Mouse (Mus musculus) kidney, adult 2 months (tissue): ENCODE measurements at regions not wholly inside any gene's neighbourhood (a gene's known extent, or its start where the extent isn't known, plus 50 kb on each side); places are given as distances from the start of the nearest gene placed in this dataset.

Source experiments
- DNase-seq: peaks from one replicate; pipeline ENCODE4 v3.0.0; 2021
- H3K27ac ChIP-seq: fragments of 200-500 bp; 2 replicates; pipeline ENCODE4 v1.5.1; 2012; ENCODE audit warnings: low read depth, low read length, control low read depth, inconsistent platforms; ENCODE audit not compliant: insufficient read depth
- H3K27me3 ChIP-seq: fragments of 200-500 bp; replicated peaks from 2 replicates; pipeline ENCODE4 v1.6.1; 2012; ENCODE audit warnings: mild to moderate bottlenecking, moderate library complexity, low read length, inconsistent platforms; ENCODE audit not compliant: control insufficient read depth, insufficient read depth
- H3K36me3 ChIP-seq: fragments of 200-500 bp; 2 replicates; pipeline ENCODE4 v1.6.1; 2012; ENCODE audit warnings: mild to moderate bottlenecking, moderate library complexity, low read length, inconsistent platforms; ENCODE audit not compliant: control insufficient read depth, insufficient read depth
- H3K4me1 ChIP-seq: fragments of 200-500 bp; 2 replicates; pipeline ENCODE4 v1.6.1; 2011; ENCODE audit warnings: low read length; ENCODE audit not compliant: control insufficient read depth, insufficient read depth
- H3K4me3 ChIP-seq: fragments of 200-500 bp; 2 replicates; pipeline ENCODE4 v1.5.1; 2011; ENCODE audit warnings: mild to moderate bottlenecking, low read depth, low read length, control low read depth; ENCODE audit not compliant: insufficient read depth
- CTCF ChIP-seq: fragments of 200-500 bp; conservative IDR thresholded peaks from 2 replicates; pipeline ENCODE4 v1.5.1; 2011; ENCODE audit warnings: low read depth, mild to moderate bottlenecking, control low read depth, low read length, moderate library complexity, mixed read lengths; ENCODE audit not compliant: insufficient read depth, insufficient read length
- POLR2A ChIP-seq: fragments of 200-500 bp; IDR thresholded peaks from one replicate; pipeline ENCODE4 v1.6.1; 2011; ENCODE audit warnings: low read depth, low read length, control low read depth
- WGBS: fragments of 180-500 bp; shearing (Covaris S2); methylation state at CpG from one replicate; pipeline ENCODE4 v1.1.7; 2018; 5-methylcytosine and 5-hydroxymethylcytosine counted together

DNA sequence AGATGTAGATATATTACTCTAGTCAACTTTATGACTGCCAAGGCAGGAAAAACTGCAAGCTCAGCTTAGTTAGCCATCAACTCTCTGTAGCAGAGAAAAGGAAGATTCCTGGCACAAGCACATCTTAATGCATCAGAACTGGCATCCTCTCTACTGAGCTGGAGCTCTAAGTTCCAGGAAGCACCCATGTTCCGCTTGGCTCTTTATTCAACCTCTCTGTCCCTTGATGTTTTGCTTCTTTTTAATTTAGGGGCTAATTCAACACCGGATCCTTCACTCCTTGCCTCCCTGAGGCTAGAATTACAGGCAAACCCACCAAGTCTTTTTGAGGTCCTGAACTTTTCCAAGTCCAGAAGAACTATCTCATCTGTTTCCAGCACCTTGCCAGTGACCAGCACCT, 220.4 kb downstream of the Ptprc start:
- TF ChIP-seq POLR2A: no peak
- no peak for TF ChIP-seq CTCF
- Histone ChIP-seq H3K27ac (no peak overlapping the region), H3K4me1 (0 out of 2 replicates have a peak, but pooled peaks cover 5% of the 10 kb centered on the region), H3K36me3 (no peaks in the 10 kb centered on the region), H3K4me3 (no peak overlapping the region), H3K27me3 (no peaks in the 10 kb centered on the region)
- WGBS: 71% methylated on average over 2 of the region's 2 CpGs
- no peak for DNase-seq

DNA sequence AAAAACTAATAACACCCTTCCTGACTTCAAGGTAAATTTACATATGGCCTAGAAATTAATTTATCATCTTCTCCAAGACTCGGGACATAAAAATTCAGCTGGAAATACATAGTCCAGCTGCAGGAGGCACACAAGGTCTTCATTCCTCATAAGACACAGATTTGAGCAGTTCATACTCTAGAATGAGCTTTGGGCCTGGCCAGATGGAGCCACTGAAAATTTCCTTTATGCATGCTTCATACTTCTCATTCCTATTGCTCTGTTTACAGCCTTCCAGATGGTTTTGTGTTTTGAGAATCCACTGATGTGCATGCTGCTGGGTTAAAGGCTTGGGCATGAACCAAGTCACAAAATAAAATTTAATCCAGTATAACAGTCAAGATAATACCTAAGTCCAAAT, 222.1 kb downstream of the Ptprc start:
- no peak for DNase-seq
- TF ChIP-seq CTCF (no peak), POLR2A (no peak)
- 63% methylated on average over 1 of the region's 1 CpGs for WGBS
- H3K4me3 ChIP-seq: no peak overlapping the region
- H3K36me3 ChIP-seq: no peaks in the 10 kb centered on the region
- no peak overlapping the region for H3K27ac ChIP-seq
- H3K27me3 ChIP-seq: no peaks in the 10 kb centered on the region
- 0 out of 2 replicates have a peak, but pooled peaks cover 5% of the 10 kb centered on the region for H3K4me1 ChIP-seq

GRCm38 (mm10) chr1:137952777-137953176, 222.7 kb downstream of the Ptprc start:
- H3K27me3 ChIP-seq: no peaks in the 10 kb centered on the region
- TF ChIP-seq POLR2A: no peak
- TF ChIP-seq CTCF: no peak
- 89% methylated on average over 1 of the region's 1 CpGs for WGBS
- H3K4me1 ChIP-seq: 0 out of 2 replicates have a peak, but pooled peaks cover 5% of the 10 kb centered on the region
- H3K36me3 ChIP-seq: no peaks in the 10 kb centered on the region
- DNase-seq: no peak
- H3K27ac ChIP-seq: peak overlapping the region; percentile 1; the same call in 1 of the 2 replicates
- H3K4me3 ChIP-seq: no peak overlapping the region

GRCm38 (mm10) chr1:137947900-137948299, 227.6 kb downstream of the Ptprc start:
- H3K36me3 ChIP-seq: no peaks in the 10 kb centered on the region
- WGBS: 63% methylated on average over 1 of the region's 1 CpGs
- no peaks in the 10 kb centered on the region for H3K27me3 ChIP-seq
- no peak for DNase-seq
- TF ChIP-seq CTCF (no peak), POLR2A (no peak)
- 0 out of 2 replicates have a peak, but pooled peaks cover under 1% of the 10 kb centered on the region for H3K4me1 ChIP-seq
- no peak overlapping the region for H3K4me3 ChIP-seq
- H3K27ac ChIP-seq: no peak overlapping the region

- Histone ChIP-seq H3K27me3 (no peaks in the 10 kb centered on the region), H3K4me3 (no peak overlapping the region), H3K4me1 (no peaks in the 10 kb centered on the region), H3K27ac (no peak overlapping the region), H3K36me3 (no peaks in the 10 kb centered on the region)
- DNase-seq: no peak
- 84% methylated on average over 11 of the region's 11 CpGs for WGBS
- no peak for TF ChIP-seq CTCF
- no peak for TF ChIP-seq POLR2A
Observed at GRCm38 (mm10) chr1:137941776-137942522, 233.6 kb downstream of the Ptprc start.

DNA sequence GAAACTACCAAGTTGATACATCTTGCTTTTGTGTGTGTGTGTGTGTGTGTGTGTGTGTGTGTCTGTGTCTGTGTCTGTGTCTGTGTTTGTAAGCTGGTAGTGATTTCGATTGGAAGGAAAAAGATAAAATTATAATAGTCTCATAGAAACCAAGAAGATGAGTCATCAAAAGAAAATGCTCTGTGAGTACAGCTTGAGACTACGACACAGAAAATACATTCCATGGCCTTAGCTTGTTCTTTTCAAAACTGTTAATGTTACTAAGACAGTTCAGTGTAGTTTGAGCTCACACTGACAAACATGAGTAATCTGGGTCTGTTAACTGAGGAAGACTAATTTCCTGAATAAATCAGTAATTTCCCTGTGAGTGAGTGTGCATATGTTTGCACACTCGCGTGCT, 239.8 kb downstream of the Ptprc start:
- Histone ChIP-seq H3K4me3 (no peak overlapping the region), H3K27me3 (no peaks in the 10 kb centered on the region), H3K4me1 (no peaks in the 10 kb centered on the region; the same call in 1 of the 2 replicates), H3K27ac (no peak overlapping the region), H3K36me3 (no peaks in the 10 kb centered on the region)
- TF ChIP-seq CTCF (no peak), POLR2A (no peak)
- DNase-seq: no peak
- 80% methylated on average over 4 of the region's 4 CpGs for WGBS

DNA sequence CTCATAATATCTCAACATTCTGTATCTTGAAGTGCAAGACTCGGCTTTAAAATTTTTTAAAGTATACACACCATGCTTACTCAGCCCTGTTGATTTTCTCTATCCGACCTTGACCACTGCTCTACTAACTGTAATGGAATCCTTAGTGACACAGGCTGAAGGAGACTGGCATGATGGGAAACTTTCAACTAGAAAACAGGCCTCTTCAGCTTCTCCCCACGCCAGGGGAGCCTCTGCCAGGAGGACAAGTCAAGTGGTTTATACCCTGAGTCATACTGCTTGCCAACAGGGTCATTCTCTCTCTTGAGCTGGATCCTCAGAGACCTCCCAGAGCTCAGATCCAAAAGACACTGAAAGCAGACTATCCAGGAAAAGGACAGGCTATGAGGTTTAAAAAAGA, 245.7 kb downstream of the Ptprc start:
- Histone ChIP-seq H3K36me3 (no peaks in the 10 kb centered on the region), H3K27ac (no peak overlapping the region), H3K4me1 (peaks cover 10% of the 10 kb centered on the region), H3K27me3 (no peaks in the 10 kb centered on the region), H3K4me3 (no peak overlapping the region)
- no peak for TF ChIP-seq POLR2A
- TF ChIP-seq CTCF: no peak
- no peak for DNase-seq
- WGBS: 65% methylated on average over 3 of the region's 3 CpGs
